Mouse (Mus musculus) ovary, postnatal 36 days (tissue): Measurements from ENCODE around the gene Ccdc83.
"Not testable (repeated sequence)": the region's sequence is repeated elsewhere in the genome, so short reads cannot be mapped to it uniquely, and the experiment has no call there.

Source experiments
- DNase-seq: peaks from one replicate; pipeline ENCODE4 v3.0.0; 2022; ENCODE audit warnings: low spot score, mixed read lengths

Gene Ccdc83

DNA sequence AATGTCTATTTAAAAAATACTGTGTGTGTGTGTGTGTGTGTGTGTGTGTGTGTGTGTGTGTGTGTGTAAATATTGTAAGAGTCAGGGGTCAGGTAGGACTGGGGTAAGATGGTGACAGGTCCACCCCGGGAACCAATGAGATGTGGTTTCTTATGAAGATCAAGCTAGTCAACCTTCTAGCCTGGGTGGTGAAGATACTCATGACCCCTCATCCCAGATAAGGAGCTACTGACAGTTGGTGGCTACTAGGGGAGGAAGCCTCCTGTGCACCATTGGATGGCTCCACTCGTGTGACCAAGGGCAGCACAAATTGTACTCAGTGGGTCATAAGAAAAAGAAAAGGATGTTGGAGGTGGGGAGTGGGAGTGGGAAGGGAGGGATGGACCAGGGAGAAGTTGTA, 5.7 kb downstream of the Ccdc83 start:
- DNase-seq, result no peak

DNA sequence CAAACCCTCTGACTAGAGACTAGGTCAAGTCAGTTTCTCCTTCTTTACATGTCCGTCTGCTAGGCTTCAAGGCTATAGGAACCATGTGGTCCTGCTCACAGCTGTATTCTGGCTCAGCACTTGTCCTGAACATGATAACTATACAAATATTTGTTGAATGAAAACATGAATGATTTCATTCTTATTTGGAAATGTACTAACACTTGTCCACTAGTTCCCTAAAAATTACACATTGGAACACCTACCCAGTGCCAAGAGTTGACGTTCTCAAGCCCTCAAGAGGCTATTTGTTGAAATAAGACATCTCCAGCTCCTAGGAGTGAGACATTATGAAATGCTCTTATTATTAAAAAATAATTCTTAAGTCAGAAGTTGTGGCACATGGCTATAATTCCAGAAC, 6.9 kb downstream of the Ccdc83 start:
- DNase-seq, result no peak

DNA sequence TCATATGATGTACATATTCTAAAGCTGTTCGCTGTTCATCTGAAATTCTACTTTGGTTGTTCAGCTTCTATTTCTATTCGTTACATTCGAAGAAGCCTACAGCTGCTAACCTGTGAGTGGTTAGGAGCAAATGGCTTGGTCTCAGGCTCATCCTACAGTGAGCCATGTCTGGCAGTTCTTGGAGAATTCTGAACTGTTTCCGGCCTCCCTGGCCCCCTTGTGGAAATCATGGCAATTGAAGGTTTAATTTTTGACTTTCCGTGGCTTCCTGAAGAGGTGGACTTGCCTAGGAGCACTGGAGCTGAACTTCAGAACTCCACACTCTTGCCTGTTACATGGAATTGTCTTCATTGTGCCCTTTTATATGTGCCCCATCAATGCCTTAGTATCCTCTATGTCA, 12.6 kb downstream of the Ccdc83 start:
- DNase-seq, result no peak

DNA sequence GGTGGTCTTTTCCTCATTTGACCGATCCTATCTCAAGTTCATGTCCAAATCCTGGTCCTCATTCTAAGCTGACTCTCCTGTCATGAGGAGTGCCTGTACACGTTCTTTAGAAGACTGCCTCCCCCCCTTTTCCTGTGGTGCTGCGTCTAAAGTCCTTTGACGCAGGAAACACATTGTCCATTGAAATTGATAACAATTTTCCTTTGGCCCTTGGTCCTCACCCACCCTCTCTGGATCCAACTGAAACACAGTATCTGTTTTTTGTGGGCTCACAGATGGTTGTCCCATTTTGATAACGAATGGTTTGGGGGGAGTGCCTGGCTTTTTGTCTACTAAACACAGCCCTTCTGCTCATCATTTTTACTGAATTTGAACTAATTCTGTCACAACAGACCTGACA, 21.9 kb downstream of the Ccdc83 start:
- DNase-seq, result no peak

DNA sequence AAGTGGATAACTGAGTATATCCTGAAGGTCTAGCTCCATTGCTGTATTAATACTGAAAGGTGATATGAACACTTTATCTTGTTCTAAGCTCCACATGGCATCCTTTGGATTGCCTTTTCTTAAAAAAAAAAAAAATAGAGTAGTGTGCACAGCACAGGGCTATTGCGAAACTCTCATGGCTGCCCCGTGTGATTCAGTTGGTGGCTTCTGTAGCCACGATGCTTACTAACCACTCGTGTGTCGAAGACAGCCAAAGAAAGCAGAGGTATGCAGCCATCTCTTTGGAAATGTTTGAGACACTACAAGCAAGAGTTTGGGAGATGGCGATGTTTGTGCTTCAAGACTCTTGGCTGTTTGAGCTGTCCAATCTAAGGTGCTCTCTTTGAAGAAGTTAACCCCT, 22.4 kb downstream of the Ccdc83 start:
- DNase-seq, result no peak

DNA sequence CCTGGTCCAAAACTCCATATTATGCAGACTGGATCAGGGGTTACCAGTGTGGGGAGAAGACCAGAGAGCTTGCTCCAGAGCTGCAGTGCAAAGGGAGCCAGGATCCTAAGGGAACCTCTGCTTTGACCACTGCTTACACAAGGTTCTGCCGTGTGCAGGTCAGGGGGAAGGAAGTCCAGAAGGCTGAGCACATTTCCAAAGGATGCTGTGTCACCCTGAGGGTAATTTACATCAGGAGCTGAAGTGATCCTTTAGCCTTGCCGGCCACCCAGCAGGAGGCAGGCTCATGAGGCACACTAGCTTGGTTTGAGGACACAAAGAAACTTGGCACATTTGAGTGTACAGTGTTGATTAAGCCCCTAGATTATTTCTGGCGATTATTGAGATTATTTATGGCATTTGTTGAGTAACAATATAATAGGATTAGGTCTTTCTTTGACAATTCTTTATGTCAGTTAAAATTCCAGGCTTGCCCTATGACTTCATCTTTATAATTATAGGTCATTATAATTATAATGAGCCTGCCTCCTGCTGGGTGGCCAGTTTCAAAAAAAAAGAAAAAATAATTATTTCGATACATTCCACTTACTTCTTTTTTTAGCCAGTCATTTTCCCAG, 29.2 kb downstream of the Ccdc83 start:
- DNase-seq, result no peak

DNA sequence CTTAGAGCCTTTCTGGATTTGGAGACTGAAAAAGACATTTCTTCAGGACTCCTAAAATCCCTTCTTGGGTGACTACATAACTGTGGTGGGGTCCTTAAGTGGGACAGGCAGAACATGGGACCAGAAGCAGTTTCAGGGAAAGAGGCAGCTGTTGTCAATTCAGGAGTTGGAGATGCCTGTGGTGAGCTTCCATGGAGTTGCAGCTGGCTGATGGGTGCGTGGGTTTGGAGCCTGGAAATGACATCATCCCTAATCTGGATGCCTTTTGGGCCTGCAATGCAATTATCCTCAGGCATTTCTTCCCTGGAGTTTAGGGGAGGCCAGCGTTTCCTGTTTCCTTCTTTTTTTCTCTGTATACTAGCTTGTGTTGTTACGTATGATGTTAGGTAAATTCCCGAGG, 31.7 kb downstream of the Ccdc83 start:
- DNase-seq, result no peak

DNA sequence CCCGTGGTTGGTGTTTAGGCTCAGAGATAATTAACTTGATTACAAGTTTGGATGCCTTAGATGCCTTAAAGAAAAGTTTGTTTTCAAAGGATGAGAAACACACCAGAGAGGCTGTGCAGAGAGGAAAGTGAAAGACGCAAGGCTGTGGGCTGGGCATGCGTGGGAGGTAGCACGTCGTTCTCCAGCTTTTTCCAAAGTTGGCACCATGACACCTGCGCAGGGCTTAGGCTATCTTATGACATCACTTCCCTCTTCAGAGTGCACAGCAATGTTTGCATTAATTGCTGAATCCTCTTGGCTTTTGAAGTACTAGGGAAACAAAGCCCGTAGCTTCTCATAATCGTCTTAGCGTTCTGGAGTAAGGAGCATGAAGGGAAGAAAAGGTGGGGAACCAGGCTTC, 34.1 kb downstream of the Ccdc83 start:
- no peak for DNase-seq

DNA sequence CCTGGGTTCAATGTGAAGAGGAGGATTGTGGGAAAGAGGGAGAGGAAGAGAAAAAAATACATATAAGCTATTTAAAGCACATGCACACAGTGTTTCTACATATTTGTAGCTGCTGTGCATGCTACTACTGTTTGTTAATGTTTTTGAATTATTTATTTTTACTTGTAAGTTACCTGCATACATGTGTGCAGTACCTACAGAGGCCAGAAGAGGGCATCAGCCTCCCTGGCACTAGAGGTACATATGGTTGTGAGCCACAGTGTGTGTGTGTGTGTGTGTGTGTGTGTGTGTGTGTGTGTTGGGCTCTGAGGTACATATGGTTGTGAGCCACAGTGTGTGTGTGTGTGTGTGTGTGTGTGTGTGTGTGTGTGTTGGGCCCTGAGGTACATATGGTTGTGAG, 36.7 kb downstream of the Ccdc83 start:
- not testable (repeated sequence) for DNase-seq

DNA sequence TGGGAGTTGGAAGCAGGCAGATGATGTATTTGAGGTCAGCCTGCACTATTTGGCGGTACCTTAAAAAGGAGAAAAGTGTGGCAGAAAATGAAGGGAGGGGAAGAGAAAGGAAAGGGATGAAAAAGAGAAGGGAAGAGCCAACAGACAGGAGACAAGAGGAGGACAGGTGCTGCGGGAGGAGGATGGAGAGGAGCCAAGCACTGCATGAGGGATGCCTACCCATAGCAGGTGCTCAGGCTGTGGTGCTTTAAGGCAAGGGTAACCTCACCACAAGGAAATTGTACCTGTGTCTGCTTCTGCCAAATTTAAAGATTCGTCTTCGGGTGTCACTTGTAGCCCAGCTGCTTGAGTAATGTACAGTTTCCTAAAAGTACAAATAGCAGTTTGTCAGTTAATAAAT, 37.5 kb downstream of the Ccdc83 start:
- DNase-seq, result no peak

DNA sequence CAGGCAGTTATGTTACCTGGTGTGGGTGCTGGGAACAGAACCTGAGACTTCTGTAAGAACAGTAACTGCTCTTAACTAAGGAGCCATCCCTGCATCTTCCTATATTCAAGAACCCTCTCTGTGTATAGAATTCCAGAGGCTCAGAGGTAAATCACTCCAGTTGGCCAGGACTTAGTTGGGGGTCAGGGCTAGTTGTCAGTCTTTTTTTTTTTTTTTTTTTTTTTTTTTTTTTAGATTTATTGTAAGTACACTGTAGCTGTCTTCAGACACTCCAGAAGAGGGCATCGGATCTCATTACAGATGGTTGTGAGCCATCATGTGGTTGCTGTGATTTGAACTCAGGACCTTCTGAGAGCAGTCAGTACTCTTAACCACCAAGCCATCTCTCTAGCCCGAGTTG, 44.1 kb downstream of the Ccdc83 start:
- DNase-seq, result no peak

DNA sequence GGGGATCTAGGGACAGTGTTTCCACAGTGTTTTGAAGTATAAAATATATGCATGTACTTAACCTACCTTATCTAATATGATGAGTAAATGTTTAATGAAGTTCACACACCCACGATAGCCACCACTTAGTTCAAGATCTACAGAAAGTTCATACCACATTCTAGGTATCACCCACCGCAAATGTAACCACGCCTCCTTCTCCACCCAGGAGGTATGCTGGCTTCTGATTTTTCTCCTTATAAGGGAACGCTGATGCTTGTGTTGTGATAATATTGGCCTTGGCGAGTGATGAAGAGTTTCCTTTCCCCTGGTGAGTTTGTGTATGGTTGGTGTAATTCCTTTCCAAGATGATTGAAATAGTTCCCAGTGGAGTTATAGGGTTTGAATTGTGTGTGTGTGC, 47.5 kb downstream of the Ccdc83 start:
- DNase-seq, result no peak

DNA sequence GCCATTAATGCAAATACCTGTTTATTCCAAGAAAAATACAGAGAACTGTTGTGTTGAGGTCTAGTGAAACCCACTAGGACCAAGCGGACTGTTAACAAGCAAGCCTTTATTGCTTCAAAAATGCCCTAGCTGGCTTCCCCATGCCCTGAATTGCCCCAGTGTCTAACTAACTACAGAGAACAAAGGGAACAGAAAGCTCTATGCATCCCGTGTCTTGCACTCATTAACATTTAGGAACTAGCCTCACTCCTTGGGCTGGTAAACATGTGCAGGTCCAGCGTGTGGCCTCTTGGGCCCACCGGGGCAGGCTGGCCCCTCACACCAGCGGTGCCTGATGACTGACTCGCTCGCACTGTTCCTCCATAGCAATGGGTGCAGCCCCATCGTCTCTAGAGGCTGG, 49.1 kb downstream of the Ccdc83 start:
- no peak for DNase-seq

DNA sequence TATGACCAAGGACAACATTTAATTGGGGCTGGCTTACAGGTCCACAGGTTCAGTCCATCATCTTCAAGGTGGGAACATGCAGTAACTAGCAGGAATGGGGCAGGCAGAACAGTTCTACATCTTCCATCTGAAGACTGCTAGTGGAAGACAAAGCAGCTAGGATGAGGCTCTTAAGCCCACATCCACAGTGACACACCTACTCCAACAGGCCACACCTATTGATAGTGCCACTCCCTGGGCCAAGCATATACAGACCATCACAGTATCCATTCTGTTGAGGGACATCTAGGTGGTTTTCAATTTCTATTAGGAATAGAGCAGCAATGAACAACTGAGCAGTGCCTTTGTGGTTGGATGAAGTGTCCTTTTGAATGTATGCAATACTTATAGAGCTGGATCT, 54.6 kb downstream of the Ccdc83 start:
- no peak for DNase-seq

DNA sequence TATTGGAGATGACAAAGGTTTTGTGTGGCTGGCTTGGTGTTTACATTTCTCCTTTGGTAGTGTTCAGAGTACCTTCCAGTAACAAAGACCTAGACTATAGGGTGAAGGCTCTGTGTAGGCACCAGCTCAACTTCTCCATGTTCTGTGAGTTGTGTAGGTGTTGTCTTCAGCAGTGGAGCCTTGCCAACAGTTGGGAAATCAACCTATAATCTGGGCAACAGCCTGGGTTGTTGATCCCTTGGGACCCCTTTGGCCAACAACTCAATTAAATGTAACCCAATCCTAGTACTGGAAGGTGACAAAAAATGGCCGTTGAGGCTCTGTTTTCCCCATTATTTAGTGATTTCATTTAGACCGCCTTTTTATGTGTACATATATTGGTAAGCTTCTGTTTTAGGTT, 55.5 kb downstream of the Ccdc83 start:
- DNase-seq, result no peak

DNA sequence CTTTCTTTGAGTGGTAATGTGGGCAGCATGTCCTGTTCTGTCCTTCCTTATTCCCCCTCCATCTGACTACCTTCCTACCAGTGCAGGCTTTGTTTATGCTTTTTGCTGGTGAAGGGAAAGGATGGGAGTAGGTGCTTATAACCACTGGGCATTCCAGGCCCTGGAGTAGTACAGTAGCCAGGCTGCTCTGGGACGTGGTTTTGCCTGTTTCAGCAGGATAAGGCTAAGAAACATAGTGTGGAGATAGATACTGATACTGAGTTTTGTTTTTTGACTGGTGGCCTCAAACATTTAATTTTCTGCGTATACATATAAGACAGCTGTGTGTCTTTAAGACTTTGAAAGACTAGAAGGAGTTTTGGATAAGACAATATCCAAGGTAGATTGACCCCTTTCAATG, 61.7 kb downstream of the Ccdc83 start:
- DNase-seq, result no peak

DNA sequence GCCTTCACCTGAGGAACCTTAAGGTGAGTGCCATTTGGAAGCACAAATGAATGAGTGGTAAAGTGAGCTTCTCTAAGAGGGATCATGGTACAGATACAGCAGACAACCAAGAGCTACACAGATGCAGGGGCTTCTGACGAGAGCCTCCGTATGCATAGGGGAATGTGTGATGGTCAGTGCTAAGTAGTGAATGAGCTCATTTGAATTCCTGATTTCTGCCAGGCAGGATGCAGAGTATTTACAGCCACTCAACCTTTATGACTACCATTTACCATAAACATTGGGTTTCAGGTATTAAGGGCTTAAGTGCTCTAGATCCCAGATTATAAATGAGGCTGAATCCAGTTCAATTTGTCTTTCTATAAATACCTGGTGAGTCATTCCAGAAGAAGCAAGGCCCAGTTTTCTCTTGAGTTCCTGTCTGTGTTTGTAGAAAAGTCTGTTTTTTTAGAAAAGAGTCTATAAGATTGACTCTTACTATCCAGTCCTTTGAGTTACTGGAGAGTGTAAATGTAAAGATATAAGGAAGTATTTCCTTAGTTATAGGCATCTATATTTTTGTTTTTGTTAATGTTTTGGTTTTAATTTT, 63.6 kb downstream of the Ccdc83 start:
- no peak for DNase-seq

DNA sequence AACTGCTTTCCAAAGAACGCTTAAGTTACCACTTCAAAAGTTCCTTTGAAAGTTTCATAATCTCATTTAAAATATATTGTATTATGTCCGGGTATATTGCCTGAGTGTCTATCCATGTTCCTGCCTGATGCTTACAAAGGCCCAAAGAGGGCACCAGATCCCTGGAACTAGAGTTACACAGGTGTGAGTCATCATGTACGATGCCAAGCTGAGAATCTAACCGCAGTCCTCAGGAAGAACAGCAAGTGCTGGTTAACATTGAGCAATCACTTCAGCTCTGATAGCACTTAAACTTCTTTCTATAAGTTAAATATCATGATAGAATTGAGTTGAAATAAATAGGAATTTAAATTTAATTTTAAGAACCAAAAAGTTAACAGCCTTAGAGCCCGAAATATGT, 65.3 kb downstream of the Ccdc83 start:
- no peak for DNase-seq

DNA sequence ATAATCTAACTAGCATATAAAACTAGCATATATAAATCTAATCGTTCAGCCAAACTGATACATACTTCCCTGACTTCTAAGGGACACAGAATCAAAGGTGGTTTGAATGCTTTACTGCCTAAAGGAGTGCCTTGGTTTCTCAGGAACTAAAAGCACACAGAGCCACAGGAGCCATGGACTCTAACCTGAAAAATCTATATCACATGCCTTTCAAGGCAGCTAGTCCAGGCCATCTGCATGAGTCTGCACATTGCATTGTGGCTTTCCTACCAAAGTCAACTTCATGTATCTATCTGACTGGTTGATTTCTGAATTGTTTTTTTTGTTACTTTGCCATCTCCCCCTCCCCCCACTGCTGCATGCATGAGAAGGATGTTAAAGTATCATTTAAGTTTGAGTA, 84.9 kb downstream of the Ccdc83 start:
- no peak for DNase-seq

DNA sequence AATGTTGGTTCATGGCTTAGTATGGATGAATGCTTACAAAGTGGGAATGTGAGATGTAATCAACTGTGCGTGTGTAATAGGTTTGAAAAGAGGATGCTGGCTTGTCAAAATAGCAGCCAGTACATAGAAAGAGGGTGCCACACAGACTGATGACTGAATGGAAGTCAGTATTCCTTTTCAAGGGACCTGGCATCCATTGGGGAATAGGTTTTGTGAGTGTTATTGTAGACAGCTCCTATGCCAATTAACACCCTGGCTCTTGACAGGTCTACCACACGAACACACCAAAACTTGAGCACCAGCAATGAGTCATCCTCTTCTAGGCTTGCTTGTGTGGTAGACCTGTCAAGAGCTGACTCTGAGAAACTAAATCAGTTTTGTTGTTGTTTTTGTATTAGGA, 90.0 kb downstream of the Ccdc83 start:
- no peak for DNase-seq
